Mouse (Mus musculus) NIH3T3 (cell line): ENCODE measurements around the gene Ggcx.
"Not testable (repeated sequence)": the region's sequence is repeated elsewhere in the genome, so short reads cannot be mapped to it uniquely, and the experiment has no call there.

Experiments used
- DNase-seq: peaks from one replicate; pipeline ENCODE4 v3.0.0-alpha.2; 2012; ENCODE audit warnings: low read depth

Ggcx gene

GRCm38 (mm10) chr6:72462550-72463257 lies 48.6 kb downstream of the Ggcx start:
- not testable (repeated sequence) for DNase-seq

- DNase-seq, result no peak
Measured at GRCm38 (mm10) chr6:72465361-72466157, 51.5 kb downstream of the Ggcx start.

GRCm38 (mm10) chr6:72466171-72466570 lies 52.1 kb downstream of the Ggcx start:
- DNase-seq, result no peak

GRCm38 (mm10) chr6:72473264-72474041 lies 59.3 kb downstream of the Ggcx start:
- peak; percentile 98 for DNase-seq

GRCm38 (mm10) chr6:72475221-72475985 lies 61.3 kb downstream of the Ggcx start:
- DNase-seq, result peak; percentile 80

GRCm38 (mm10) chr6:72476836-72477235 lies 62.7 kb downstream of the Ggcx start:
- DNase-seq, result no peak

GRCm38 (mm10) chr6:72477621-72478020 lies 63.5 kb downstream of the Ggcx start:
- peak; percentile 44 for DNase-seq

GRCm38 (mm10) chr6:72478691-72479090 lies 64.6 kb downstream of the Ggcx start:
- DNase-seq, result not testable (repeated sequence)

- no peak for DNase-seq
Measured at GRCm38 (mm10) chr6:72479645-72480421, 65.7 kb downstream of the Ggcx start.

- DNase-seq, result no peak
Measured at GRCm38 (mm10) chr6:72480422-72480702, 66.3 kb downstream of the Ggcx start.
